Mouse (Mus musculus): Measurements from ENCODE around the gene Pcdh7.

GRCm38 (mm10) chr5:57866097-57866496 is 148.3 kb downstream of the Pcdh7 start:
- TF ChIP-seq CTCF (IDR thresholded peaks at IDR 0.05; ENCODE audit: low read depth, low read length) = no peak
- TF ChIP-seq GATA1 (IDR thresholded peaks at IDR 0.05; ENCODE audit: borderline replicate concordance, low read length) = no peak
- TF ChIP-seq POLR2AphosphoS5 (IDR thresholded peaks at IDR 0.05; ENCODE audit: insufficient replicate concordance, low read depth, low read length) = no peak
